Mouse (Mus musculus) hindbrain, embryonic 10.5 days (tissue): ENCODE results near the gene Mbip. TPM values are rescaled to one million over a fixed set of nuclear protein-coding genes. Genes with fewer than 3 reads are reported as not detected.

ENCODE experiments used
- polyA plus RNA-seq: library from polyadenylated mRNA; unstranded; fragments of >200 nt; fragmentation: Nextera tagmentation; extraction: Ambion mirVana; gene quantifications from 2 replicates; pipeline ENCODE4 v1.2.1, GENCODE M21; 2016

Mbip gene
- polyA plus RNA-seq, 1 experiment from 2014 or later = 44.2 TPM

Other genes starting within 250 kb of the Mbip start
- 3.2 and 3.6 TPM in 2 replicates for gene Nkx2-1, start 191.0 kb upstream of the Mbip start, polyA plus RNA-seq